Mouse (Mus musculus): ENCODE measurements at regions not wholly inside any gene's neighbourhood (a gene's known extent, or its start where the extent isn't known, plus 50 kb on each side); places are given as distances from the start of the nearest gene placed in this dataset.

DNA sequence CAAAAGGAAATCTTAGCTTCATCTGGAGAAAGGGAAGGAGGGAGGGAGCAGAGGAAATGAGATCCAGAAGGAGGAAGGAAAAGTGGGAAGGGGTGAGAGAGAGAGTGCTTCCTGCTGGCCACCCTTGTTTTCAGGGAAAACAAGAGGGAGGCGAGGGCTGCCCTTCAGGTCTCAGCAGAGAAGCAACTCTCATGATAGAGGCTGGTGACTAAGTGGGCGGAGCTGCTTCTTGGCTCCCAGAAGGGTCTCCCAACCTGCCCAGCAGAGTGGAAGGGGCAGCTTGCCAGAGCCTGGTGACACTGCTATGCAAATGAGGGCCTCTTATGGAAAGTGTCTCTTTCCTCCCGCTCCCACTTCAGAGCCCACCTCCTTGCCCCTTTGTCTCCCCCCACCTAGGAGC lies 285.8 kb downstream of the Barhl2 start:
- DNase-seq = no peak

DNA sequence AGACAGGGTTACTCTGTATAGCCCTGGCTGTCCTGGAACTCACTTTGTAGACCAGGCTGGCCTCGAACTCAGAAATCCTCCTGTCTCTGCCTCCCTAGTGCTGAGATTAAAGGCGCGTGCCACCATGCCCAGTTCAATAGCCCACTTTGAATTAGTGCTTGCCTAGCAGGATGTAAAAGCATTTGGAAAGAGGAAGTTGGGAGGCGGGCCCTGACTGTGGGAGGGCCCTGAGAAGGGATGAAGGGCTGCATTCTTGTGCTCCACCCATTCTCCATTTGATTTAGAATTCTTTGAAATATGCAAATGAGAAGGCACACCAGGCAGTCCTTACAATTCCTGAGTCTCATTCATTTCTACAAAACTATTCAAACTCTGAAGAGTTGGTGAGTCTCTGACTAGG lies 287.6 kb downstream of the Barhl2 start:
- DNase-seq = no peak

DNA sequence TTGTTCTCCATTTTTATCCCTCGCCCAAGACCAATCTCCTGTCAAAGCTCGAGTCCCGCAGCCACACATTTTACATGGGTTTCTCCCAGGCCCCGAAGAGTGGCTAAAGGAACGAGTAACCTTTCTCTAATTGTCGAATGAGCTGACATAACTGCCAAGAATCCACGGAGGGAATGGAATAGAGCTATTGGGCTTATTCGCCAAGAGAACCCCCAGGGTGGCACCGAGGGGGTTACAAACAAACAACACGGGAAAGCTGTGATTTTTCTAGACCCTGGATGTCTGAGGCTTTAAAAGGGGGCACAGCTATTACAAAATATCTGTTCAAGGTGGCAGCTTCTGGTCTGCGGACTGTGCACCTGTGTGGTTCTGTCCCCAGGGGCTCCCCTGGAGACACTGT lies 290.4 kb downstream of the Barhl2 start:
- no peak for DNase-seq

DNA sequence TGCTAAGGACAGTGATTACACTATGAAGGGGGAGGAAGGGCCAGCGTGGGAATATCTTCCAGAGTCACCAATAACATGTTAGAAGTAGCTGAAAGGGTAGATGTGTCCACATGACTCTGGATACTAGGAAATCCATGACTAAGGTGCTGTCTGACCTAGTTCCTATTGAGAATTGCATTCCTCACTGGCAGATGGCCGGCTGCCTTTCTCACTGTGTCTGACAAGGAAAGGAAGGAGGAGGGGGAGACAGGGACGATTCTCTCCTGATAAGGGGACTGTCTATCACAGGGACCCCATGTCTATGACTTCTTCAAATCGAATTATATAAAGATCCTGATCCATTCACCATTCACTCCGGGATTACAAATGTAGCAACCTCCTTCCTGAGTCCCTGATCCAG lies 289.9 kb downstream of the Zfp326 start:
- no peak for DNase-seq

DNA sequence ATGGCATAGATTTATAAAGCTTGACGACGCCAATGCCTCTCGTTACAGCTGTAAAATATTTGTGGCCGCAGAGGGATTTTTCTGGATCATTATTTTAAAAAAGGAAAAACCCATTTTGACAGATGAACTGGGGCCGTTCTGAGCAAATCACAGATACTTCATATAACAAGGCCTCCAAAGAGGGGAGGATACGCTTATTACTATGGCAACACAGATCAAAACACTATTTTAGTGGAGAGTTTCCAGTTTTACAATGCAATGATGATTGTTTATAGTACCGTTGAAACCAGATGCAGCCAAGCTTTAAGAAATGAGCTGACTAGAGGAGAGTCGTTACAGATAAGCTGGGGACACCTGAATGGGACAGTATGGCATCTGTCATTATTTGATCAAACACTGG lies 287.8 kb downstream of the Zfp326 start:
- no peak for DNase-seq

DNA sequence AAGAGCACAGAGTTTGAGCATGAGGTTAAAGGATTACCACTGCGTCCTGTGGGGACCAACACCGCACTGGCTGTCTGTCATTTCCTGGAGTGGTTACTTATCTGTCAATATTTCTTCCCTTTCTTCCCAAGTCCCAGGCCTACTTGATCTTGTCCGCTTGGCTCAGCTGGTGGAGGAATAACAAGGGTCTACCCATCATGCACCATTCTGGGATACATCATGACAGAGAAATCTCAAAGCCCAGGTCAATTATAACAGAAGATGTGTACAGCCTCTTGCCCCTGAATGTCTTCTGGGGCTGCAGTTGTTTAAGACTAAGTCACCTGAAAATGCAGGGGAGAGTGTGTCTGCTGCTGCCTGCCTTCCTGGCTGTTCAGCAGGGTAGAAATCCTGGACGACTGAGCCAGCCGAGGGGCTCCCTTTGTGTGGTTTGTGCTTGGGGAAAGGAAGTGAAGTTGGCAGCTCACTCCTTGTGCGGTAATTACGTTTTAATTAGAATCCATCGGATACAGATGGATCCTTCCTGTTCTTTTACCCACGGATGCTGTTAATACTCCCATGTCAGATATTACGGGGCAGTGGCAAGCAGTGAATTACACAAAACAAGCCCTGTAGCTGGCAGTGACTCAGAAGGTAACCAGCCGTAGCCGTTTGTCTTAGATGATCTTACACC lies 286.8 kb downstream of the Zfp326 start:
- DNase-seq = no peak

DNA sequence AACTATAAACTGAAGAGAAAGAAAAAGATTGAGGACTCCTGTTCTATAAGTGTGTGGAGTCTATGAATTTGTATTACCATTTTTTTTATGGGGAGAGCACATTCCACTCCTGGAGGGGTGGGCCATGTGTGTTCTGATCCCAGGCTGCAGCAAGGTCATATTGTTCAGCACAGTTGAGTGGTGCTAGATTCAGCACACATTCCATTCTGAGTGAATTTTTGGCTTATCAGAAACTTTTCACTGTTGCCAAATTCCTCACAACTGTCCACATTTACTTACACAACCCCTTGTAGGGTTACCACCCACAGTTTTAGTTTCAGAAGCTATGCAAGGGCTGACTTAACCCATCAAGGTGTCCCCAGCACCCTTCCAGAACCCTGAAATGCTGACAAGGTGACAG lies 262.7 kb downstream of the Zfp326 start:
- no peak for DNase-seq

DNA sequence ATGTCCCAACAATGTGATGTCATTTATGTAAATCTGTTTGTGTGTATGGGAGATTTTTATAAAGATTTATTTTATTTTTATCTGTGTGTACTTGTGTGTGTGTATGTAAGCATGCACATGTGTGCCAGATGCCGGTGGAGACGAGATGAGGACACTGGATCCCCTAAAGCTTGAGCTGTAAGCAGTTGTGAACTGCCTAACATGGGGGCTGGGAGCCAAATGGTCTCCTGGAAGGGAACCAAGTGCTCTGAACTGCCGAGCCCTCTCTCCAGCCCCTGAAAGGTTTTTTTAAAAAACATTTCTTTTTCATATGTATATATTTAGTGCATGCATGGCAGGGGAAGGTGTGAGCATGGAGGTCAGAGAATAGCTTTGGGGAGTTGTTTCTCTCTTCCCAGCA lies 246.6 kb downstream of the Zfp326 start:
- DNase-seq = no peak

DNA sequence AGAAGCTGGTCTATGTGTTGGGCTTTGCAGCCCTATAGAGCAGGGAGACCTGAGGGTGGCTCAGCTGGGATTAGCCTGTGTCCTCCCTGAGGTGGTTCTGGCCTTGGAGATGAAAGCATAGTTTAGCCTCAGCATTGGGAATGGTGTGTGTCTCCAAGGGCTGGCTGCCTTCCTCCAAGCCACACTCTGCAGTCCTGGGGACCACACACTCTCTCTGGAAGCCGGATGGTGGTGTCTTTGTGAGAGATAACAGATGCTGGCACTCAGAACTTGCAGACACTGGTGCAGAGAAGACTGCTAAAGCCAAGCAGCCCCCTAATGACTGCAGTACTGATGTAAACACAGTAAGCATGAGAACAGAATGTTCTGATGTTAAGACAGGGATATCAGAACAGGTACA lies 243.2 kb downstream of the Zfp326 start:
- DNase-seq = no peak

DNA sequence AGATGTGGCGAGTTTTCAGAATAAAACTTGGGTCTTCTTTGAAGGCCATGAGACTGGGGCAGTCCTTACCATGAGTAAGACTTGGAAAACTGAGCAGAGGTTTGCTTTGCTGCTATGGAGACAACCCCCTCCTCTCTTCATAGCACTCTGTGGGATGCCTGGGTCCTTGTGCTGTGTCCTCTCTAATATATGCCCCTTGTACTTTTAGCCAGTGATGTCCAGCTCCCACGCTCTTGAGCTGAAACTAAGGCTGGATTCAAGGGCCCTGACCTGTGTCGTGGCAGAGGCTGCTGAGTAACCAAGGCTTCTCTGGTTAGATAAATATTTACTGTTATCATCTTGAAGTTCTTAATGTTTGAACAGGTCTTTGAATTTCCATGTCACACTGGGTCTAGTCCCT lies 236.8 kb downstream of the Zfp326 start:
- no peak for DNase-seq

DNA sequence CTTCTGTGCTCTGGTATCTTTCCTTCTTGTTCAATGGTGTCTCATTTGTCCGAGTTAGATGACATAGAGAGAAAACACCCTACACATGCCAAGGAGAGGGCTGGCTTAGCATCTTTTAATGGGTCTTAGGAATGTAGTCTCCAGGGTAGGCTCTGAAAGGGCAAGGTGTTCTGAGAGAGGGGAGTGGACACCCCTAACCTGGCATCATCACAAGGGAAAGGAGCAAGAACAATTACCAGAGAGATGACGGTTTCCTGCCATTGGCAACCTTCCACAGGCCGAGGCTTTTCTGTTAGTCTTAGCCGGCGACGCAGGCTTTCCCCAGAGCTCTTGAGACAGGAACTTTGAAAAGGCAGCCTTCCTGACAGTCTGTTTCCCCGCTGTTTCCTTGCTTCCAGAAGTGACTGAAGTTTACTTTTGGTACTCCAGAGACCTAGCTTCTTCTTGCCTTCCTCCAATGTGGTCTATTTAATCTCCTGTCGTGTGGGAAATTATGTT lies 232.2 kb downstream of the Zfp326 start:
- DNase-seq = no peak

DNA sequence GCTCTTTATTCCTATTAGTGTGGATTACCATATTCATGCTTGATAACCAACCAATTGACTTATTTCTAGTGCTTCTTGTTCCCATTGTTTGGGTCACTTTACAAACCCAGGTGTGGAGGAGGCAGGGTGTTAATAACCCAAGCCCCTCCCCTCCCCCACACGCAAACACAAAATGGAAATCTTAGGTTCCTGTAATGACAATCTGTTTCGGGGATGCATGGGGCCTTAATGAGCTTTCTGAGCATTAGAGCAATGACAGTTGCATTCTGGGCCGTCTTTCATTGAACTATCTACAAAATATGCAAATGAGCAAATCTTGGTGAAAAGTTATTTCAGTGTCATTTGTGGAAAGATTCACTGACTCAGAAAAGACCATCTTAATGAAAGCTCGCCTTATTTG lies 225.9 kb downstream of the Zfp326 start:
- DNase-seq = no peak

DNA sequence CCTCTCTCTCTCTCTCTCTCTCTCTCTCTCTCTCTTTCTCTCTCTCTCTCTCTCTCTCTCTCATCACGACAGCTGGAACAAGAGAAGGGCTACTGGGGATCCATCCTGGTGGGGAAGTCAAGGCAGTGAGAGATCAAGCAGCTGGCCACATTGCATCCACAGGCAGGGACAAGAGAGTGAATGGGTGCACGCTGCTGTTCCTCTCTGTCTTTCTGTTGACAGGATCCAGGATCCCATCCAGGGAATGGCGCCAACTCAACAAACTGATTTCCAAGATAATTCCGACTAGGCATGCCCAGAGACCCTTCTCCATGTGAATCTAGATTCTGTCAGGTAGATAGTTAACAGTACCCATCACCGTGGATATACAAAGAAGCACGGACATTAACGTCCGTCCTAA lies 222.5 kb downstream of the Zfp326 start:
- no peak for DNase-seq

DNA sequence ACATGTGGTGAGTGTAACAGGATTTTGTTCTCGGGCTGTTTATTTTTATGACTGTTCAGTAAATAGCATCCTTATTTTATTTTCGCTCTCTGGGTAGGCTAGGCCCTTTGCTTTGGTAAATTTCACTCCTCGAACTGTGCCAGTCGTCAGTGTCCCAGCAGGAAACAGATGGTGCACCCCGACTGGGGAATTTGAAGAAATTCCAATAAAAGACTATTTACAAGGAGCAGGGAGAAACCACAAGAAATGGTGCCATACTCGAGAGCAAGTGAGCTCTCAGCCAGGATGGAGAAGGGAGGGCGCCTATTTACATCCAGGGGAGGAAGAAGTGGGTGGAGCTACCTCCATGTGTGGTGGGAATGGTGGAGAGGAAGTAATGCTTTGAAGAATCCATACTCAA lies 213.0 kb downstream of the Zfp326 start:
- no peak for DNase-seq

DNA sequence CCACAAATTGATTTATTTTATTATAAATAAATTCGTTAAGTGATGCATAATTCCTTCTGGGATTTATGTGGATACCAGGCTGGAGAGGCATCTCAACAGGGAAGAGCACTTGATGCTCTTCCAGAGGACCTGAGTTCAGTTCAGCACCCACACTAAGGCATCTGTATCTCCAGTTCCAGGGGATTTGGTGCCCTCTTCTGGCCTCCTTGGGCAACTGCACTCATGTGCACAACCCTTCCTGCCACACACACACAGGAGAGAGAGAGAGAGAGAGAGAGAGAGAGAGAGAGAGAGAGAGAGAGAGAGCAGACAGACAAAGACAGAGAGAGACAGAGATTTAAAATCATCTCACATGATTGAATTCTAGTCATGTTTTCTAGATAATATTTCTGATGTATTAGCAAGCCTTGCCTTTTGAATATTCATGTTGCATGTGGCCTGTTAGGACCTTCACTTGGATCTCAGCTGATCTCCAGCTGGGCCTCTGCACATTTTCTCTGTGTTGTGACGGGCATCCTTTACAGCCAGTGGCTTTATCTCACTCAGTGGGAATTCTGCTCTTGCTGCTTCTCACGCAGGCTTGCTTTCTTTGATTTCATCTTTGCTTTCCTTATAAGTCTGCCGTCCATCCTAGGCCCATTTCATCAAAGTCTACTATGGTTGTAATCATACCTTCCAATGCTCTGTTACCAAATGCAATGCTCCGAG lies 212.3 kb downstream of the Zfp326 start:
- no peak for DNase-seq

DNA sequence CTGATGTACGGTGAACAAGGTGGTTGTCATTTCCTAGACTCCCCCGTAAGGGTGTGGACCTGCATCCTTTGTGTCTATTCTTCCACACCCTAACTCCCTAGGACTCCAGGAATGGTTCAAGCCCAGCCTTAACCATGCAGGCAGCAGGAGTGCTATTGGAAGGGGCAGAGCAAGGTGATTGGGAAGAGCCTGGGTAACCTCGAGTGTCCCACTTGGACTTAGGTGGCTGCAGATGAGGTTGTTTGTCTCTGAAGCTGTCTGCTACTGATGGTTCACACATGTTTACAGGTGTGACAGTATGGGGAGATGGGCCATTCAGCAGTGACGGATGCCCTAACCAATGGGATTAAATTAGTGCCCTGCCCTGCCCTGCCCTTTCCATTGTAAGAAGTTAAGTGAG lies 207.4 kb downstream of the Zfp326 start:
- DNase-seq = no peak

DNA sequence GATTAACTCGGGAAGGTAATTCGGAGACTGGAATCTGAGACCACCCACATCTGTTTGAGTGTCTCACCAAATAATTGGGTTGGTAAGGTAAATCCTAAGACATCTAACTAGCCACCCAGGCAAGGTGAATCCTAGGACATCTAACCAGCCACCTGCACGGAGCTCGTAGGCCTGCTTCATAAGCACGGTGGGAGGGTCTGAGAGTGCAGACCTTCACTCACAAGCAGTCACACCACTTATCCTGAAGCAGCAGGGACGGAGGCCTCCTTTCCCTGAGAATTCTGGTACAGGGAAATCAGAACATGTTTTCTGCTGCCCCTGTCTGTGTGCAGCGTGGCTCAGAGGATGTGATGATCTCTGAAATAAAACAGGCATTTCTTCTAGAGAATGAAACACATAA lies 206.5 kb downstream of the Zfp326 start:
- DNase-seq = no peak

DNA sequence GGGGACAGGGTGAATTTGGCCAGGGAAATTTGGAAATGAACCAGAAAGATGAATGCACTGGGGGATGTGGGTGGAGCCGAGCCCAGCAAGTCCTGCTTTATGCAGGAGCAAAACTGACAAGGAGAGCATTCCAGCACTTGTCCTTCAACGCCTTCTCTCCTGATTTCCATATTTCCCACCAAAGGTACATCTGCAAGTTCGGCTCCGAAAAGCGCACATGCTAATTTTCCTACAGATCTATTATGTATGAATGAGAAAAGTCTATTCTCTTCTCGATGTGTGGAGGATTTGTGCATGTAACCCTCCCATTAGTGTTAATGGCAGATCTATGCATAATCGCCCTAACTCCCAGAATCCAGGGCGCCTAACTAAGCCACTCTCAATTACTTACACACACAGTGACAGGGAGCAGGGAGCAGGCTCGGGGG lies 190.8 kb downstream of the Zfp326 start:
- no peak for DNase-seq

DNA sequence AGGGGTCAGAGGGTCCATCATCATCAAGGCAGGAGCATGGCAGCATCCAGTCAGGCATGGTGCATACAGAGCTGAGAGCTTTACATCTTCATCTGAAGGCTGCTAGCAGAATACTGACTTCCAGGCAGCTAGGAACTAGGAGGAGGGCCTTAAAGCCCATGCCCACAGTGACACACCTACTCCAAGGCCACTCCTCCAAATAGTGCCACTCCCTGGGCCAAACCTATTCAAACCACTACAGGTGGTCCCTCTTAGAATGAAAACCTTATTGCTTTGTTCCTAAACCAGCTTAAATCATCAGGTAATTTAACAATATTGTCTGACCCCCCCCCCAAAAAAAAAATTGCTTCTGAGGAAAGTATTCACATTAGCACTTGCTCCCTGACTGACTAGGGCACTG lies 190.3 kb downstream of the Zfp326 start:
- DNase-seq = no peak

DNA sequence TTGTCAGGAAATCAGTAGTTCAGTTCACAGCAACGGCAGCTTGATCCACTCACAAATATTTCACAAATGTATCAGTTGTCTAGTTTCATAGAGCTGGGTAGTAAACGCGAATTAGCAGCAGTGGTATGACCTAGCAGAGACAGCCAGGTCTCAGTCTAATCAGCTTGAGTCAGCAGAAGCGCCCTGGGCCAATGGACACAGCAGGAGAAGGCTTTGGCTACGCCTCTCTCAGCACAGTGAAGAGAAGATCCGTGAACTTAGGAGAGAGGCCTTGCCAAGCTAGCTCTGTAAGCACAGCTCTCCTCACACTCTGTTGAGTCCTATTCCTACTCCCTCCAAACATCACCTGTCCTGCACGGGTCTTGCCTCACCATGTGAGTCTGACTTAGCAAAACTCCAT lies 188.0 kb downstream of the Zfp326 start:
- DNase-seq = no peak

DNA sequence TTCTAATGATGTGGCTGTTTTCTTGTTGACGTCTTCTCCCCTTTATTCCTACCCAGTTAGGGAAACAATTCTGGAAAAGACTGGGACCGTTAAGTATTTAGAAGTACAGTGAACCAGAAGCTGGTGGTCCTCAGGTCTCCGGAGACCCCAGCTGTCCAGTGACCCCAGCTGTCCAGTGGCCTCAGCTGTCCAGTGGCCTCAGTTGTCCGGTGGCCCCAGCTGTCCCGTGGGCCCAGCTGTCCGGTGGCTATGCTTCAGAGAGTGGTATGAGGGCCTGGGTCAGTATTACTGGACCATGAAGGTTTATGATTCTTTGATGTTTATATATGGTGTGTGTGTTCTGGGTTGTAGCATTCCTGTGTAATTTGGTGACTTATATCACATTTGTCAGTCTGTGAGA lies 186.6 kb downstream of the Zfp326 start:
- no peak for DNase-seq

DNA sequence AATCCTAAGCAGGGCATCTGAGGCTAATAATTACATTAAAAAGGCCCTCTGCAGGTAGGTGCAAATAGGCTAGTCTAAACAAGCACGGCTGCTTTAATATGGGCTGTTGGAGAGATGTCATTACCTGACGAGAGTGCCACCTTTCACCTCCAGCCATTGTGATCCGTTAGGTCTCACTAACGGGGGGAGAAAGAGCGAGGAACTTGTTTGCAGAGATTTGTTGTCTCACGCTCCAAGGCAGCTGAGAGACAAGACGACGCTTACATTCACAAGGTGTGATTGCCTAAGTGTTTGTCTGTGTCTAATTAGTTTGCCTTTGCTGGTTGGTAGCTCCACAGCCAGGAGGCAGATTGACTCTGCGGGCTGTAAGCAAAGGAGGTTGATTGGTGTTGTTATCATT lies 180.3 kb downstream of the Zfp326 start:
- no peak for DNase-seq

DNA sequence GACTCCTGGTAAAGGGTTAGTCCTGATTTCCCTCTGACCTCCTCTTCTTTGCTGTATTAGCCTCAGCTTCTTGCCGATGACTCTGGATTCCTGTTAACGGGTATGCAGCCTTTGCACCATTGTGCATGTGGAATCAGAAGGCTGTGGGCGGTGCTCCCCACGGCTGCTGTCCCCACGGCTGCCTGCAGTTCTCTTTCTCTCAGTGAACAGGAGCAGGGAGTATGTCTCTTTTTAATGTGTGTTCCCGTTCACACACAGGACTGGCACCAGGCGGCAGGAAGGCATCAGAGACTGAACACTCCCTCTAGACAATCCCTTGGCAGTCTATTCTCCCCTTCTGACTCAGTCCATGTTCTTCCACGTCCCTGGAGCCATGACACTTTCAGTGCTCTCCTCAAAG lies 178.9 kb downstream of the Zfp326 start:
- DNase-seq = no peak

DNA sequence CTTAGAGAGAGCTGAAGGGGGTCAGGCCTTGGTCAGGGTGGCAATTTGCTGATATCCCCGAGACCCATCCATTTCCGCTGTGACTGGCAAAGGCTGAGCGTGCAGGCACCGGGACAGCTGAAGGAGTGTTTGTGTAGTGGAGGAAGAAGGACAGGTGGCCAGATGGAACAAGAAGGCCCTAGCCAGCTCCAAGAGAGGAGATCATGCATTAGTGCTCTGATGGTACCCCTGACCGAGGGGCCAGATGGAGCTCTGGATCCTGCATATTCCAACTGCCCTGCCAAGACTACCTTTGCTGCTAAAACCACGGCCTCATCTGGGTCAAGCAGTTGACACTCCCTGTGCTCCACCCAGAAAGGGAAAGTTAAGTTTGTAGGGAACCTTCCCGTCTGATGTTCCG lies 174.7 kb downstream of the Zfp326 start:
- no peak for DNase-seq

All from kidney, adult 18-20 months (tissue).